ENCODE assay signal across 13 mouse cellular contexts in the genomic region with DNA sequence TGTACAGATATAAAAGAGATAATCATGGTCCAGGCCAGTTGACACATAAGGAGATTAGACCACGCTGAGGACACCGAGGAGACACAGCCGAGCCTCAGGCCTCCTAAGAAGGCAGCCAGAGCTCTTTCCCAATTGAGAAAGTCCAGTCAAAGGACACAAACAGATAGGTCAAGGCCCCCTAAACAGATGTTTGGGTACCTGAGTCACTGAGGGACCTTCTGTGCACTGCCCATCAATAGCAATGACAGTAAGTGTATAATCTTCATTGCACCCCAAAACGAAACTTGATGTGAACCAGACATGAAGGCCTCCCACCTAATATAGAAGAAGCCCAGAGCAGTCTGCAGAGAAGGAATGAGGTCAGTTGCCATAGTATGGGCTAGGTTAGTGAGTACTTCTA.
DNase-seq lines count a peak whose midpoint lies in the region; ATAC-seq and TF ChIP-seq lines count a peak whose summit lies in the region.
"Had no signal": no experiment of that assay in that cellular context is flagged by ENCODE, and none has a peak within 500 bp of the region (broad histone marks: within the 10 kb centered on the region; RNA-seq: fewer than 3 reads in every experiment).

No protein-coding gene starts in this region.

- peaks cover 10% of the 10 kb centered on the region for H3K9me3 ChIP-seq in heart, embryonic 14.5 days (ENCODE audit: control insufficient read depth, low read length)
- peaks cover 22% of the 10 kb centered on the region for H3K9me3 ChIP-seq in CH12.LX (replicated peaks; ENCODE audit: low read length)
- H3K9me3 ChIP-seq in liver, embryonic 14.5 days (ENCODE audit: control insufficient read depth, low read length) = no peaks in the 10 kb centered on the region

- peaks cover 3 to 10% of the 10 kb centered on the region in 2 experiments; a peak in 2 of 4 replicates for H3K4me1 ChIP-seq in heart, embryonic 14.5 days (ENCODE audit: control insufficient read depth in 2 of 2, insufficient read depth in 2 of 2, low read length in 2 of 2)
- H3K4me1 ChIP-seq in CH12.LX (ENCODE audit: control insufficient read depth in 1 of 2, insufficient read depth in 2 of 2) = peaks cover 15 to 44% of the 10 kb centered on the region in 2 experiments; a peak in 3 of 4 replicates
- H3K4me1 ChIP-seq in liver, embryonic 14.5 days (replicated peaks; ENCODE audit: control insufficient read depth in 2 of 2, insufficient read depth in 2 of 2, low read length in 1 of 2) = peaks cover 0 to 7% of the 10 kb centered on the region in 2 experiments; a peak in 1 of 4 replicates
- H3K4me1 ChIP-seq: embryonic facial prominence, embryonic 13.5 days; hindbrain, embryonic 10.5 days had no signal

- H3K9ac ChIP-seq in heart, embryonic 14.5 days (ENCODE audit: low read length) = no peak overlapping the region
- no peak overlapping the region for H3K9ac ChIP-seq in CH12.LX (ENCODE audit: insufficient read depth, low read depth)
- no peak overlapping the region for H3K9ac ChIP-seq in liver, embryonic 14.5 days (replicated peaks)
- H3K9ac ChIP-seq: embryonic facial prominence, embryonic 13.5 days had no signal

- no peaks in the 10 kb centered on the region; the same call in 1 of the 2 replicates for H3K79me2 ChIP-seq in CH12.LX (replicated peaks; ENCODE audit: control insufficient read depth, extremely low read depth, insufficient read depth, poor library complexity, severe bottlenecking)

- intact Hi-C loops in heart, postnatal 36 days (cut with DNase I) = loop anchor here (5.0 kb wide), 1 partner anchor 225 kb away; the partner anchor contains the start of gene Etv6

- TF ChIP-seq RAD21 in CH12.LX (IDR thresholded peaks at IDR 0.05; ENCODE audit: low read depth, low read length) = no peak

- no peak overlapping the region for H3K4me2 ChIP-seq in heart, embryonic 14.5 days (ENCODE audit: low read length)
- H3K4me2 ChIP-seq in CH12.LX (ENCODE audit: insufficient read depth, low read depth, poor library complexity, severe bottlenecking) = no peak overlapping the region; the same call in 1 of the 2 replicates
- H3K4me2 ChIP-seq in liver, embryonic 14.5 days (ENCODE audit: low read depth) = no peak overlapping the region
- H3K4me2 ChIP-seq: embryonic facial prominence, embryonic 13.5 days had no signal

- H3K27me3 ChIP-seq in heart, embryonic 14.5 days (ENCODE audit: control insufficient read depth, insufficient read depth, low read length) = no peaks in the 10 kb centered on the region
- H3K27me3 ChIP-seq in CH12.LX (replicated peaks) = no peaks in the 10 kb centered on the region
- H3K27me3 ChIP-seq in liver, embryonic 14.5 days (ENCODE audit: control insufficient read depth, insufficient read depth, low read length) = no peaks in the 10 kb centered on the region
- H3K27me3 ChIP-seq: embryonic facial prominence, embryonic 13.5 days had no signal

- peaks cover 83% of the 10 kb centered on the region for H3K36me3 ChIP-seq in heart, embryonic 14.5 days (ENCODE audit: control insufficient read depth, insufficient read depth, low read length)
- peaks cover 33 to 75% of the 10 kb centered on the region in 2 experiments for H3K36me3 ChIP-seq in CH12.LX (replicated peaks in 1 of 2; ENCODE audit: control insufficient read depth in 1 of 2, insufficient read depth in 1 of 2, low read length in 1 of 2)
- no peaks in the 10 kb centered on the region; the same call in 1 of the 2 replicates for H3K36me3 ChIP-seq in liver, embryonic 14.5 days (replicated peaks; ENCODE audit: control insufficient read depth, insufficient read depth, low read depth)

- no peak for TF ChIP-seq EP300 in CH12.LX (IDR thresholded peaks at IDR 0.05; ENCODE audit: low read length)
- no peak for TF ChIP-seq EP300 in liver, embryonic 14.5 days (IDR thresholded peaks at IDR 0.05; ENCODE audit: low read depth)

- dilution Hi-C loops in CH12.LX (cut with MboI; ENCODE audit: extremely low pct_ligation_motif_present, extremely low pct_unique_long_range_greater_than_20kb, low sequenced_read_pairs) = no loop called here

- H3K27ac ChIP-seq in heart, embryonic 14.5 days (replicated peaks in 1 of 2; ENCODE audit: control insufficient read depth in 1 of 2, insufficient read depth in 1 of 2, low read depth in 2 of 2, low read length in 2 of 2) = peak overlapping the region; percentile 27 to 67; a peak in 3 of 4 replicates
- H3K27ac ChIP-seq in CH12.LX (ENCODE audit: insufficient read depth, low read depth) = peak overlapping the region; percentile 41; the same call in 1 of the 2 replicates
- H3K27ac ChIP-seq in liver, embryonic 14.5 days = no peak overlapping the region; the same call in 1 of the 2 replicates
- H3K27ac ChIP-seq: embryonic facial prominence, embryonic 13.5 days; hindbrain, embryonic 10.5 days had no signal

- TF ChIP-seq CTCF in CH12.LX (conservative IDR thresholded peaks at IDR 0.05 in 1 of 2, IDR thresholded peaks at IDR 0.05 in 1 of 2; ENCODE audit: low read depth in 2 of 2, low read length in 2 of 2) = no peak
- no peak for TF ChIP-seq CTCF in liver, embryonic 14.5 days (IDR thresholded peaks at IDR 0.05; ENCODE audit: low read depth)

- DNase-seq in adrenal gland, adult (ENCODE audit: inconsistent age in 2 of 2, low spot score in 1 of 2) = peak; percentile 60 to 89
- no peak for DNase-seq in adrenal gland, postnatal 10 days
- no peak for DNase-seq in heart, postnatal 36 days
- DNase-seq in CH12.LX (ENCODE audit: extremely low read depth) = no peak
- DNase-seq in liver, embryonic 14.5 days (ENCODE audit: low read depth in 3 of 3, low spot score in 3 of 3) = no peak
- no peak for DNase-seq in gastrocnemius, postnatal 25 days
- no peak for DNase-seq in cerebellum, adult 9-10 months
- DNase-seq: cerebellum, postnatal 25 days; kidney, adult 2 months; right cerebral cortex, postnatal 25 days had no signal

- H3K4me3 ChIP-seq in heart, embryonic 14.5 days (ENCODE audit: control insufficient read depth in 1 of 2, insufficient read depth in 1 of 2, low read depth in 1 of 2, low read length in 2 of 2) = no peak overlapping the region
- H3K4me3 ChIP-seq in CH12.LX (replicated peaks in 1 of 3; ENCODE audit: low read depth in 2 of 3, low read length in 2 of 3, poor library complexity in 1 of 3) = no peak overlapping the region
- no peak overlapping the region for H3K4me3 ChIP-seq in liver, embryonic 14.5 days (ENCODE audit: insufficient read depth in 1 of 2, low read depth in 2 of 2, low read length in 2 of 2)
- H3K4me3 ChIP-seq: embryonic facial prominence, embryonic 13.5 days; hindbrain, embryonic 10.5 days had no signal

- 54% methylated on average over 4 of the region's 4 CpGs for WGBS in heart, embryonic 14.5 days
- WGBS in liver, embryonic 14.5 days (ENCODE audit: insufficient replicate concordance) = 68% methylated on average over 4 of the region's 4 CpGs

- in situ Hi-C loops in CH12.LX (cut with MboI; ENCODE audit: low pct_ligation_motif_present, low pct_unique_long_range_greater_than_20kb, low sequenced_read_pairs) = no loop called here

- no peak for ATAC-seq in heart, embryonic 14.5 days (ENCODE audit: insufficient number of reproducible peaks, insufficient read depth, low FRiP score, low read depth)
- peak; percentile 32; the same call in 1 of the 2 replicates for ATAC-seq in liver, embryonic 14.5 days (ENCODE audit: insufficient read depth)

- no peak for TF ChIP-seq POLR2A in CH12.LX (IDR thresholded peaks at IDR 0.05; ENCODE audit: low read depth, low read length)

TF ChIP-seq in CH12.LX, 34 proteins besides CTCF, POLR2A, EP300 and RAD21:
- TF ChIP-seq GABPA (IDR thresholded peaks at IDR 0.05; ENCODE audit: insufficient replicate concordance, low read depth, low read length) (no peak), MEF2A (IDR thresholded peaks at IDR 0.05; ENCODE audit: borderline replicate concordance, low read depth, low read length) (no peak), MAX (IDR thresholded peaks at IDR 0.05; ENCODE audit: low read length) (no peak), NELFE (IDR thresholded peaks at IDR 0.05; ENCODE audit: low read depth, low read length) (no peak), MYC (IDR thresholded peaks at IDR 0.05; ENCODE audit: low read depth, low read length) (no peak)

Comparison
In these comparisons a context has a peak if more than half of its experiments do, and no peak if none do; other contexts are left out.
1. DNase-seq: peak in adrenal gland, adult (2 of 2); none in adrenal gland, postnatal 10 days (single experiment), heart, postnatal 36 days (0 of 2), CH12.LX (single experiment), liver, embryonic 14.5 days (0 of 3), gastrocnemius, postnatal 25 days (single experiment) and cerebellum, adult 9-10 months (single experiment).